ENCODE assay signal across 21 mouse cellular contexts in the genomic region with DNA sequence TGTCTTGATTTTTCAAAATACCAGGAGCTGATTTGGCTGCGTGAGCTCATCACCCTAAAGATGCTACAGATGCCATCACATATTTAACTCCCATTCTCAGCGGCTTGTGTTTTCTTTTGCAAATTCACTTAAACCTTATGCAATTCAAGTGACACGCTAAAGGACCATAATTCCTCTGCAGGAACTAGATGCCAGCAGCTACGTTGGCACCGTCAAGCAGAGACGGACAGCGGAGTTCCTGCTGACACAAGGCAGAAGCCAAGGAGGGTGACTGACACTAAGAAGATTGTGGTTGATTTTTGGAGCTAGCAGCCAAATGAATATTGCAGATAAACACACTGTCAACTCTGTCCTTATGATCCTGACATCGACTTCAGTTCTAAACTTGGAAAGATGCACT.
"Had no signal": no experiment of that assay in that cellular context is flagged by ENCODE, and none has a peak within 500 bp of the region (broad histone marks: within the 10 kb centered on the region; RNA-seq: fewer than 3 reads in every experiment).

No protein-coding gene starts in this region.

- H3K4me1 ChIP-seq: lung, embryonic 15.5 days; megakaryocyte, embryonic 14.5 days; midbrain, embryonic 12.5 days; neural tube, embryonic 13.5 days; neural tube, embryonic 15.5 days had no signal

- H3K9me3 ChIP-seq: lung, embryonic 15.5 days; megakaryocyte, embryonic 14.5 days; midbrain, embryonic 12.5 days; neural tube, embryonic 13.5 days had no signal

- H3K4me2 ChIP-seq: lung, embryonic 15.5 days; midbrain, embryonic 12.5 days; neural tube, embryonic 13.5 days; neural tube, embryonic 15.5 days had no signal

- H3K4me3 ChIP-seq: lung, embryonic 15.5 days; megakaryocyte, embryonic 14.5 days; midbrain, embryonic 12.5 days; myocyte; neural tube, embryonic 13.5 days; neural tube, embryonic 15.5 days had no signal

- DNase-seq: lung, adult 2 months; lung, postnatal 14 days; lung, postnatal 36 days; midbrain, embryonic 14.5 days; retina, postnatal 1 day; right cerebral cortex, adult 18-20 months; right cerebral cortex, postnatal 25 days; right cerebral cortex, postnatal 4 days; spleen, adult 18-20 months; thymus, adult 18-20 months; thymus, postnatal 14 days; thymus, postnatal 36 days had no signal

- ATAC-seq: lung, postnatal 0 days; midbrain, embryonic 16.5 days had no signal

- H3K27me3 ChIP-seq: lung, embryonic 15.5 days; megakaryocyte, embryonic 14.5 days; midbrain, embryonic 12.5 days; neural tube, embryonic 13.5 days; neural tube, embryonic 15.5 days had no signal

- H3K9ac ChIP-seq: lung, embryonic 15.5 days; midbrain, embryonic 12.5 days; neural tube, embryonic 13.5 days; neural tube, embryonic 15.5 days had no signal

- H3K27ac ChIP-seq: lung, embryonic 15.5 days; macrophage; midbrain, embryonic 12.5 days; neural tube, embryonic 13.5 days; neural tube, embryonic 15.5 days had no signal

- H3K36me3 ChIP-seq: lung, embryonic 15.5 days; midbrain, embryonic 12.5 days; neural tube, embryonic 13.5 days; neural tube, embryonic 15.5 days had no signal
